ENCODE assay signal across 9 mouse cellular contexts in genomic region chr11:70220323-70220722, GRCm38 (mm10). TPM values are rescaled to one million over a fixed set of nuclear protein-coding genes. Genes with fewer than 3 reads are reported as not detected.
DNase-seq lines count a peak whose midpoint lies in the region; ATAC-seq and TF ChIP-seq lines count a peak whose summit lies in the region.
"Had no signal": no experiment of that assay in that cellular context is flagged by ENCODE, and none has a peak within 500 bp of the region (broad histone marks: within the 10 kb centered on the region; RNA-seq: fewer than 3 reads in every experiment).

No protein-coding gene starts in this region.

- WGBS in hindbrain, embryonic 10.5 days, result 1% methylated on average over 24 of the region's 24 CpGs
- under 1% methylated on average over 24 of the region's 24 CpGs for WGBS in midbrain, embryonic 11.5 days

- peak overlapping the region; percentile 93 for H3K27ac ChIP-seq in left cerebral cortex, adult 2 months
- peak overlapping the region; percentile 93 for H3K27ac ChIP-seq in hindbrain, embryonic 10.5 days
- peak overlapping the region; percentile 80 for H3K27ac ChIP-seq in midbrain, embryonic 11.5 days (ENCODE audit: low read depth, low read length)

- peaks cover 48% of the 10 kb centered on the region for H3K4me1 ChIP-seq in hindbrain, embryonic 10.5 days (replicated peaks)
- peaks cover 15% of the 10 kb centered on the region for H3K4me1 ChIP-seq in midbrain, embryonic 11.5 days (ENCODE audit: control insufficient read depth, insufficient read depth, low read length)

- no peak for TF ChIP-seq CTCF in left cerebral cortex, adult 2 months (IDR thresholded peaks at IDR 0.05)

- intact Hi-C loops in left cerebral cortex, adult 2 months (cut with DNase I), result no loop called here

- peaks cover 67% of the 10 kb centered on the region for H3K27me3 ChIP-seq in hindbrain, embryonic 10.5 days (ENCODE audit: insufficient read depth, poor library complexity, severe bottlenecking)
- peaks cover 17% of the 10 kb centered on the region for H3K27me3 ChIP-seq in midbrain, embryonic 11.5 days (ENCODE audit: control insufficient read depth, insufficient read depth, low read length)

- peaks cover 22% of the 10 kb centered on the region for H3K36me3 ChIP-seq in hindbrain, embryonic 10.5 days
- H3K36me3 ChIP-seq in midbrain, embryonic 11.5 days (ENCODE audit: control insufficient read depth, insufficient read depth, low read length), result no peaks in the 10 kb centered on the region

- no peak for ATAC-seq in midbrain, embryonic 11.5 days (ENCODE audit: low FRiP score)
- ATAC-seq in megakaryocyte-erythroid progenitor cell, adult 5-6 weeks (replicated peaks; ENCODE audit: low FRiP score, low TSS enrichment, poor library complexity, severe bottlenecking), result no peak

- no peak for DNase-seq in left cerebral cortex, adult 2 months (ENCODE audit: extremely low spot score in 1 of 2, low spot score in 2 of 2)
- DNase-seq in left cerebral cortex, adult 18-20 months (ENCODE audit: low spot score in 2 of 2), result no peak
- DNase-seq in cerebellum, postnatal 14 days, result peak; percentile 69 to 72
- DNase-seq in hindbrain, embryonic 10.5 days (ENCODE audit: low spot score), result no peak
- no peak for DNase-seq in midbrain, embryonic 11.5 days (ENCODE audit: low spot score, missing footprints)
- DNase-seq in retina, embryonic 14.5 days (ENCODE audit: low spot score), result no peak
- no peak for DNase-seq in embryo, embryonic 10 days (ENCODE audit: low spot score)

- no peaks in the 10 kb centered on the region for H3K9me3 ChIP-seq in hindbrain, embryonic 10.5 days
- H3K9me3 ChIP-seq in midbrain, embryonic 11.5 days (ENCODE audit: control insufficient read depth, low read length), result no peaks in the 10 kb centered on the region

- peak overlapping the region; percentile 76 for H3K4me3 ChIP-seq in left cerebral cortex, adult 2 months
- peak overlapping the region; percentile 73 for H3K4me3 ChIP-seq in hindbrain, embryonic 10.5 days
- H3K4me3 ChIP-seq in midbrain, embryonic 11.5 days (ENCODE audit: low read depth, low read length), result peak overlapping the region; percentile 61

- peak overlapping the region; percentile 84 for H3K9ac ChIP-seq in midbrain, embryonic 11.5 days (ENCODE audit: low read length)

- peak overlapping the region; percentile 88 for H3K4me2 ChIP-seq in midbrain, embryonic 11.5 days

RNA-seq across cellular contexts. Expression of gene Slc16a13, which starts 0.5 kb away (rescaled TPM):
- 10 to 100 TPM in 1 of 2 experiments, 1 to 10 TPM in 1; 7.5 to 10.5 TPM for total RNA-seq in left cerebral cortex, adult 2 months (2021)
- total RNA-seq in left cerebral cortex, adult 18-20 months (2021), result 1 to 10 TPM; 5.2 to 8.0 TPM
- polyA plus RNA-seq in hindbrain, embryonic 10.5 days (2016; fragmentation: Nextera tagmentation; extraction: Ambion mirVana), result 15.7 and 18.0 TPM in 2 replicates
- 14.9 and 15.8 TPM in 2 replicates for polyA plus RNA-seq in midbrain, embryonic 11.5 days (2014; fragmentation: Nextera tagmentation; extraction: Ambion mirVana)
- 2.4 and 3.1 TPM in 2 replicates for total RNA-seq in megakaryocyte-erythroid progenitor cell, adult 5-6 weeks (2014; fragmentation: Nextera tagmentation)
- 0.19 and 4.7 TPM in 2 replicates for total RNA-seq in megakaryocyte-erythroid progenitor cell, adult 5-6 weeks (2017)

RNA-seq across cellular contexts. Expression of gene Slc16a11, which starts 7.8 kb away (rescaled TPM):
- total RNA-seq in left cerebral cortex, adult 2 months (2021), result 10 to 100 TPM; 35.7 to 36.9 TPM
- total RNA-seq in left cerebral cortex, adult 18-20 months (2021), result 10 to 100 TPM; 34.2 to 35.5 TPM
- 0.93 and 1.5 TPM in 2 replicates for polyA plus RNA-seq in hindbrain, embryonic 10.5 days (2016; fragmentation: Nextera tagmentation; extraction: Ambion mirVana)
- polyA plus RNA-seq in midbrain, embryonic 11.5 days (2014; fragmentation: Nextera tagmentation; extraction: Ambion mirVana), result 0.19 and 0.30 TPM in 2 replicates
- not detected in 2 replicates for total RNA-seq in megakaryocyte-erythroid progenitor cell, adult 5-6 weeks (2014; fragmentation: Nextera tagmentation)
- not detected in 2 replicates for total RNA-seq in megakaryocyte-erythroid progenitor cell, adult 5-6 weeks (2017)

RNA-seq across cellular contexts. Expression of gene Bcl6b, which starts 9.3 kb away (rescaled TPM):
- 1 to 10 TPM; 1.7 to 3.5 TPM for total RNA-seq in left cerebral cortex, adult 2 months (2021)
- total RNA-seq in left cerebral cortex, adult 18-20 months (2021), result 1 to 10 TPM; 1.2 to 3.2 TPM
- polyA plus RNA-seq in hindbrain, embryonic 10.5 days (2016; fragmentation: Nextera tagmentation; extraction: Ambion mirVana), result 5.5 and 5.6 TPM in 2 replicates
- 4.9 and 5.4 TPM in 2 replicates for polyA plus RNA-seq in midbrain, embryonic 11.5 days (2014; fragmentation: Nextera tagmentation; extraction: Ambion mirVana)
- total RNA-seq in megakaryocyte-erythroid progenitor cell, adult 5-6 weeks (2014; fragmentation: Nextera tagmentation), result 0.28 and 0.62 TPM in 2 replicates
- not detected in 2 replicates for total RNA-seq in megakaryocyte-erythroid progenitor cell, adult 5-6 weeks (2017)

RNA-seq across cellular contexts. Expression of gene 0610010K14Rik, which starts 17.4 kb away (rescaled TPM):
- total RNA-seq in left cerebral cortex, adult 2 months (2021), result 10 to 100 TPM; 45.5 to 51.2 TPM
- 10 to 100 TPM; 44.6 to 47.2 TPM for total RNA-seq in left cerebral cortex, adult 18-20 months (2021)
- polyA plus RNA-seq in hindbrain, embryonic 10.5 days (2016; fragmentation: Nextera tagmentation; extraction: Ambion mirVana), result 240 and 261 TPM in 2 replicates
- 226 and 232 TPM in 2 replicates for polyA plus RNA-seq in midbrain, embryonic 11.5 days (2014; fragmentation: Nextera tagmentation; extraction: Ambion mirVana)
- total RNA-seq in megakaryocyte-erythroid progenitor cell, adult 5-6 weeks (2014; fragmentation: Nextera tagmentation), result 71.3 and 71.6 TPM in 2 replicates
- total RNA-seq in megakaryocyte-erythroid progenitor cell, adult 5-6 weeks (2017), result 17.9 and 45.7 TPM in 2 replicates

RNA-seq across cellular contexts. Expression of gene Gm21988, which starts 19.3 kb away (rescaled TPM):
- total RNA-seq in left cerebral cortex, adult 2 months (2021), result 1 to 10 TPM; 4.9 to 5.3 TPM
- total RNA-seq in left cerebral cortex, adult 18-20 months (2021), result 1 to 10 TPM; 3.0 to 4.8 TPM
- polyA plus RNA-seq in hindbrain, embryonic 10.5 days (2016; fragmentation: Nextera tagmentation; extraction: Ambion mirVana), result 10.0 and 14.5 TPM in 2 replicates
- polyA plus RNA-seq in midbrain, embryonic 11.5 days (2014; fragmentation: Nextera tagmentation; extraction: Ambion mirVana), result 9.7 and 12.1 TPM in 2 replicates
- total RNA-seq in megakaryocyte-erythroid progenitor cell, adult 5-6 weeks (2014; fragmentation: Nextera tagmentation), result 5.4 and 9.6 TPM in 2 replicates
- 0.33 and 0.91 TPM in 2 replicates for total RNA-seq in megakaryocyte-erythroid progenitor cell, adult 5-6 weeks (2017)
- total RNA-seq: common myeloid progenitor, adult 5-6 weeks had no signal

Comparison
In these comparisons a context has a peak if more than half of its experiments do, and no peak if none do; other contexts are left out.
1. DNase-seq: peak in cerebellum, postnatal 14 days (2 of 2); none in left cerebral cortex, adult 2 months (0 of 2), left cerebral cortex, adult 18-20 months (0 of 2), hindbrain, embryonic 10.5 days (single experiment), midbrain, embryonic 11.5 days (single experiment), retina, embryonic 14.5 days (single experiment) and embryo, embryonic 10 days (single experiment).
2. RNA of gene Slc16a11, which starts 7.8 kb away (total RNA-seq): 35.7 to 36.9 TPM in left cerebral cortex, adult 2 months and 34.2 to 35.5 TPM in left cerebral cortex, adult 18-20 months; not detected in megakaryocyte-erythroid progenitor cell, adult 5-6 weeks; every median in the first group is over 10 times any median in the second.
3. Peak in every context shown above with its lines, with median percentiles within 50 percentile points of each other: H3K27ac ChIP-seq and H3K4me3 ChIP-seq.